Mouse (Mus musculus) CH12.LX (cell line): Measurements from ENCODE around the gene Zic5. TPM values are rescaled to one million over a fixed set of nuclear protein-coding genes. Genes with fewer than 3 reads are reported as not detected.

Source experiments
- DNase-seq: peaks from one replicate; pipeline ENCODE4 v3.0.0-alpha.2; 2013; ENCODE audit errors: extremely low read depth
- H3K27ac ChIP-seq: 2 replicates; pipeline ENCODE4 v1.5.1; 2012; ENCODE audit warnings: low read depth, mild to moderate bottlenecking, control low read depth, moderate library complexity; ENCODE audit not compliant: insufficient read depth
- H3K27me3 ChIP-seq: replicated peaks from 2 replicates; pipeline ENCODE3; 2012; ENCODE audit warnings: inconsistent platforms
- H3K36me3 ChIP-seq, 2 experiments: replicated peaks in 1 of 2; 2 replicates each; pipeline versions ENCODE3 to v1.6.1; 2012; ENCODE audit warnings: inconsistent platforms in 1 of 2, low read length in 1 of 2, mild to moderate bottlenecking in 1 of 2, mixed read lengths in 1 of 2, moderate library complexity in 1 of 2; ENCODE audit not compliant: control insufficient read depth in 1 of 2, insufficient read depth in 1 of 2
- H3K4me1 ChIP-seq, 2 experiments: 2 replicates each; pipeline ENCODE4 v1.6.1; 2012; ENCODE audit warnings: inconsistent platforms in 1 of 2, moderate library complexity in 1 of 2; ENCODE audit not compliant: insufficient read depth in 2 of 2, control insufficient read depth in 1 of 2
- H3K4me2 ChIP-seq: 2 replicates; pipeline ENCODE4 v1.6.1; 2012; ENCODE audit warnings: low read depth, mild to moderate bottlenecking, control low read depth; ENCODE audit not compliant: poor library complexity, insufficient read depth, severe bottlenecking
- H3K4me3 ChIP-seq, 3 experiments: fragments of 150-350 bp in 1 of 3; sonication (generic) in 1 of 3; replicated peaks in 1 of 3; 2 replicates each; pipeline versions ENCODE3 to v1.5.1; 2011 to 2012; ENCODE audit warnings: low read depth in 2 of 3, low read length in 2 of 3, mild to moderate bottlenecking in 2 of 3, moderate library complexity in 2 of 3, control low read depth in 1 of 3, improper control_type of control experiment in 1 of 3, inconsistent platforms in 1 of 3, mixed read lengths in 1 of 3; ENCODE audit not compliant: poor library complexity in 1 of 3
- H3K79me2 ChIP-seq: replicated peaks from 2 replicates; pipeline ENCODE4 v1.6.1; 2012; ENCODE audit warnings: mild to moderate bottlenecking, moderate library complexity; ENCODE audit not compliant: control insufficient read depth, poor library complexity, insufficient read depth, severe bottlenecking; ENCODE audit errors: extremely low read depth
- H3K9ac ChIP-seq: 2 replicates; pipeline ENCODE4 v1.6.1; 2012; ENCODE audit warnings: low read depth, mild to moderate bottlenecking, control low read depth, moderate library complexity; ENCODE audit not compliant: insufficient read depth
- H3K9me3 ChIP-seq: replicated peaks from 2 replicates; pipeline ENCODE3; 2012; ENCODE audit warnings: low read length, inconsistent platforms, mixed read lengths
- E2F4 ChIP-seq: IDR thresholded peaks from 2 replicates; pipeline ENCODE4 v1.6.1; 2011; ENCODE audit warnings: low read depth, low read length, improper control_type of control experiment; ENCODE audit not compliant: insufficient replicate concordance
- ETS1 ChIP-seq: conservative IDR thresholded peaks from 2 replicates; pipeline ENCODE4 v1.6.1; 2012; ENCODE audit warnings: low read depth, mild to moderate bottlenecking, inconsistent platforms, low read length, improper control_type of control experiment, moderate library complexity
- HCFC1 ChIP-seq: IDR thresholded peaks from 2 replicates; pipeline ENCODE4 v1.6.1; 2012; ENCODE audit warnings: low read depth, mild to moderate bottlenecking, inconsistent platforms, low read length, improper control_type of control experiment
- KAT2A ChIP-seq: IDR thresholded peaks from 2 replicates; pipeline ENCODE4 v1.6.1; 2012; ENCODE audit warnings: low read length, improper control_type of control experiment, inconsistent platforms; ENCODE audit not compliant: insufficient replicate concordance
- MAX ChIP-seq: IDR thresholded peaks from 2 replicates; pipeline ENCODE4 v1.6.1; 2011; ENCODE audit warnings: low read length, improper control_type of control experiment
- MAZ ChIP-seq: IDR thresholded peaks from 2 replicates; pipeline ENCODE4 v1.6.1; 2012; ENCODE audit warnings: low read depth, mild to moderate bottlenecking, inconsistent platforms, low read length, improper control_type of control experiment, moderate library complexity
- MXI1 ChIP-seq: IDR thresholded peaks from 2 replicates; pipeline ENCODE4 v1.6.1; 2011; ENCODE audit warnings: mild to moderate bottlenecking, low read depth, low read length, improper control_type of control experiment
- NRF1 ChIP-seq: IDR thresholded peaks from 2 replicates; pipeline ENCODE4 v1.6.1; 2014; ENCODE audit warnings: low read depth, mild to moderate bottlenecking, inconsistent platforms, low read length, improper control_type of control experiment, moderate library complexity
- POLR2A ChIP-seq: IDR thresholded peaks from 2 replicates; pipeline ENCODE4 v1.6.1; 2011; ENCODE audit warnings: low read depth, mild to moderate bottlenecking, improper control_type of control experiment, low read length
- RCOR1 ChIP-seq: conservative IDR thresholded peaks from 2 replicates; pipeline ENCODE4 v1.6.1; 2012; ENCODE audit warnings: low read depth, mild to moderate bottlenecking, inconsistent platforms, low read length, improper control_type of control experiment
- SIN3A ChIP-seq: IDR thresholded peaks from 2 replicates; pipeline ENCODE4 v1.6.1; 2012; ENCODE audit warnings: low read length, improper control_type of control experiment, inconsistent platforms
- SMC3 ChIP-seq: IDR thresholded peaks from 2 replicates; pipeline ENCODE4 v1.6.1; 2011; ENCODE audit warnings: low read depth, low read length, improper control_type of control experiment
- TBP ChIP-seq: conservative IDR thresholded peaks from 2 replicates; pipeline ENCODE4 v1.6.1; 2011; ENCODE audit warnings: low read depth, low read length, improper control_type of control experiment
- USF1 ChIP-seq: IDR thresholded peaks from 2 replicates; pipeline ENCODE4 v1.6.1; 2014; ENCODE audit warnings: low read depth, mild to moderate bottlenecking, inconsistent platforms, low read length, improper control_type of control experiment
- USF2 ChIP-seq: conservative IDR thresholded peaks from 2 replicates; pipeline ENCODE4 v1.6.1; 2011; ENCODE audit warnings: low read depth, low read length, improper control_type of control experiment
- ZC3H11A ChIP-seq: IDR thresholded peaks from 2 replicates; pipeline ENCODE4 v1.6.1; 2012; ENCODE audit warnings: low read depth, mild to moderate bottlenecking, inconsistent platforms, low read length, improper control_type of control experiment
- dilution Hi-C: fragments of 300-500 bp; cut with MboI; formaldehyde crosslinking; loops from 2 replicates; pipeline ENCODE4 v1.14.3; 2020; ENCODE audit warnings: low sequenced_read_pairs; ENCODE audit not compliant: extremely low pct_unique_long_range_greater_than_20kb, extremely low pct_ligation_motif_present
- in situ Hi-C: fragments of 300-500 bp; cut with MboI; formaldehyde crosslinking; loops from 3 replicates; pipeline ENCODE4 v1.14.3; 2019; ENCODE audit warnings: low sequenced_read_pairs, low pct_ligation_motif_present, low pct_unique_long_range_greater_than_20kb, mixed read lengths
- polyA plus RNA-seq: library from polyadenylated mRNA; unstranded; fragments of >175 nt; gene quantifications from 2 replicates; pipeline ENCODE4 v1.2.1, GENCODE M21; 2012; ENCODE audit warnings: low read depth; ENCODE audit not compliant: insufficient read length
- total RNA-seq, 2 experiments: library from RNA; depleted of rRNA; stranded (reverse); fragments of 300-350 nt in 1 of 2; fragments of >200 nt in 1 of 2; gene quantifications; 2 replicates each; pipeline ENCODE4 v1.2.3; 2012 to 2014

Gene Zic5
- total and polyA plus RNA-seq, 3 experiments = 1.3 to 9.1 (median 1.5) TPM

DNA sequence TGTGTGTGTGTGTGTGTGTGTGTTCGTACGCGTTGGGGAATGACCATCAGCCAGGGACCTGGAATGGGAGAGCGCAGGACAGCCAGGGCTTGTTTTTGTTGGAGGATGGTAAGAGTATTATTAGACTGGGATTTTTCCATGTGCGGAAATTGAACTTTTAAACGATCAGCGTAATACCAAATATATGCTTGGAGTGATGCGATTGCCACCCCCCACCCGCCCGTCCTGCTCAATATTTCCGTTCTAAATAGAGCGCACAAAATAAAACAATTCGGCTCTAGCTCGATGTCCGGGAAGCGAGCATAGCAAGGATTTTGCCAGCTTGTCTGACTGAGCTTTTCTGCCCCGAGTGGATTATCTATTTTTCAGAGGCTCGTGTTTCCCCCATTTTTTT is 11.3 kb upstream of the Zic5 start:
- in situ Hi-C loops = no loop called here
- Histone ChIP-seq H3K9me3 (peaks cover 31% of the 10 kb centered on the region), H3K4me3 (no peak overlapping the region), H3K4me1 (no peaks in the 10 kb centered on the region), H3K4me2 (no peak overlapping the region), H3K27ac (no peak overlapping the region), H3K27me3 (no peaks in the 10 kb centered on the region)
- dilution Hi-C loops = no loop called here
- no peak for DNase-seq
- TF ChIP-seq KAT2A = no peak
- TF ChIP-seq MXI1 = no peak
- no peak for TF ChIP-seq RCOR1
- TF ChIP-seq E2F4 = no peak
- TF ChIP-seq, all 38 proteins: peak for 0
- no peak overlapping the region for H3K9ac ChIP-seq
- H3K79me2 ChIP-seq = no peaks in the 10 kb centered on the region
- H3K36me3 ChIP-seq = no peaks in the 10 kb centered on the region

GRCm38 (mm10) chr14:122476041-122476821 is 10.8 kb upstream of the Zic5 start:
- H3K4me2 ChIP-seq = no peak overlapping the region
- no peaks in the 10 kb centered on the region for H3K27me3 ChIP-seq
- in situ Hi-C loops (no loop called here), dilution Hi-C loops (no loop called here)
- no peaks in the 10 kb centered on the region for H3K4me1 ChIP-seq
- TF ChIP-seq MAX (no peak), USF1 (no peak), ZC3H11A (no peak), USF2 (no peak), SMC3 (no peak), MAZ (no peak), SIN3A (no peak), POLR2A (no peak)
- no peaks in the 10 kb centered on the region for H3K79me2 ChIP-seq
- H3K4me3 ChIP-seq = no peak overlapping the region
- H3K27ac ChIP-seq = no peak overlapping the region
- no peak overlapping the region for H3K9ac ChIP-seq
- no peak for DNase-seq
- H3K36me3 ChIP-seq = no peaks in the 10 kb centered on the region
- H3K9me3 ChIP-seq = peaks cover 31% of the 10 kb centered on the region

- TF ChIP-seq POLR2A = no peak
- no peak for TF ChIP-seq HCFC1
- TF ChIP-seq TBP = no peak
- TF ChIP-seq NRF1 = no peak
- TF ChIP-seq USF2 = no peak
- no peak for TF ChIP-seq RCOR1
- no peak for TF ChIP-seq ETS1
- no peak for TF ChIP-seq MAZ
- no peak overlapping the region for H3K4me3 ChIP-seq
These were observed 10.1 kb upstream of the Zic5 start for GRCm38 (mm10) chr14:122475557-122476040.

More at GRCm38 (mm10) chr14:122475557-122476040, 10.1 kb upstream of the Zic5 start:
- DNase-seq = no peak
- dilution Hi-C loops (no loop called here), in situ Hi-C loops (no loop called here)
- H3K27me3 ChIP-seq = no peaks in the 10 kb centered on the region
- no peaks in the 10 kb centered on the region for H3K79me2 ChIP-seq
- H3K36me3 ChIP-seq = no peaks in the 10 kb centered on the region
- H3K27ac ChIP-seq = no peak overlapping the region
- H3K4me1 ChIP-seq = no peaks in the 10 kb centered on the region
- peaks cover 31% of the 10 kb centered on the region for H3K9me3 ChIP-seq
- no peak overlapping the region for H3K4me2 ChIP-seq
- H3K9ac ChIP-seq = no peak overlapping the region
